Mouse (Mus musculus): Measurements from ENCODE around the gene Nars2. TPM values are rescaled to one million over a fixed set of nuclear protein-coding genes. Genes with fewer than 3 reads are reported as not detected.

The Nars2 gene
- total RNA-seq, 2 experiments from 2014 or later: 25.0 to 25.7 TPM

GRCm38 (mm10) chr7:96971027-96971996 lies 20.0 kb downstream of the Nars2 start:
- no peak for DNase-seq

GRCm38 (mm10) chr7:96972138-96972904 lies 21.0 kb downstream of the Nars2 start:
- DNase-seq: no peak

- DNase-seq: no peak
These were observed 24.6 kb downstream of the Nars2 start for GRCm38 (mm10) chr7:96975914-96976313.

DNA sequence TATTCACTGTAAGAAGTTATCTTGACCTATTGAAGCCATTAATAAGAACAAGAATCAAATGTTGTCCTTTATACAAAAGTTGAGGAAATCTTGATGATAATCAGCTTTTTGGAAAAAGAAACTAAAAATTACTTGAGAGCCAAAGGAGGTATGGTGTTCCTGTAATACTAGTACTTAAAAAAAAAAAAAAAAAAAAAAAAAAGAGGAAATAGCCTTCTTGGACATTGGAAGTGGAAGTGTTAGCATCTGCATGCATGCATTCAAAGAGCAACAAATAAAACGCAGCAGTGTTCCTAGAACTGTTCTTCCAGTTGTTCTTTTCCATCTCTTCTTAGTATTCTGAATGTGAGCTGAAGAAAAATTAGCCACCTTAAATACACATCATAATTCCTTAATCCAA lies 25.9 kb downstream of the Nars2 start:
- DNase-seq: no peak

DNA sequence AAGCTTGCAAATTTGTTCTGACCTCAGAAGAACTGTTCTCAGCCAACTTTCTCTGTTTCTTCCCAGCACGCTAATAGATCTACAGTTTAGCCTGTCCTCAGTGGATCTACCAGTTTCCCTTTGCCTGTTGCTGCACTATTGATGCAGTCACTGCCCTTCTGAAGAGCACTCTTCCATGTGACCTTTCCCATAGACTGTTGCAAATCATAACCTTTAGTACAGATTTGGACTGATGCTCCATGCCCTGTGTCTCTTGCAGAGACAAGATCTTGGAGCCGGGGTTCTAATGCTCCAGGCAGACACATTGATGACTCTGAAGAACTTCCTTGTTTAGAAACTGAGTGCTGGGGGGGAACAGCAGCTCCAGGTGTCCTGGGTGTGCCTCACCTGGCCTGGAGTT lies 30.1 kb downstream of the Nars2 start:
- no peak for DNase-seq

DNA sequence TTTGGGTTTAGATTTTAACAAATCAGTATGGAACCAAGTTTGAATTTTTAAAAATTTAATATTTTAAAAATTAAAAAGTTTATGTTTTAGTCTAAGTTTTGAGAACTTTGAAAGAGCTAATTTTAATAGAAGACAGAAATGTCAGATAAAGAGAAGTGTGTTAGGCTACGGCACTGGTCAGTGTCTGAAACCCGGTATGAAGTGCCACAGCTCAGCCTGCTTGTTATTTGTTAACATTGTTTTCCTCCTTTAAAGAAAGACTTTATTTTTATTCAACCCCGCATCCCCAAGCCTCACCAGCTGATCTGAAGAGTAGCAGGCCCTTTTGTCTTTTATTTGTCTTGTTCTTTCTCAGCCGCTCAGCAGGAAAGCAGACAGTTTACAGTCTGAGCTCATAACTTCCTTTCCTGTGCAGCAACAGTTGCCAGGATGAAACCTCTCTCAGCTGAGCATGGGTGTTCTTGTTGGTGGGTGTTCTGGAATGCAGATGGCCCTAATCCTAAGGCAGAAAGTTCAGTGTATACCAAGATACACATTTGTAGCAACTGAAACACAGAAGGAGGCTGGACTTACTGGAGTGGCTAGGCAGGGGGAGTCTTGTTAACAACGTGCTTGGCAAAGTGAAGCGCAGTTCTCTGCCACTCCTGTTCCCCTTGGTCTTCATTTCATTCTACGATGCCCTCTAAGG lies 32.5 kb downstream of the Nars2 start:
- no peak for DNase-seq

GRCm38 (mm10) chr7:96985798-96986197 lies 34.5 kb downstream of the Nars2 start:
- DNase-seq: peak; percentile 46

DNA sequence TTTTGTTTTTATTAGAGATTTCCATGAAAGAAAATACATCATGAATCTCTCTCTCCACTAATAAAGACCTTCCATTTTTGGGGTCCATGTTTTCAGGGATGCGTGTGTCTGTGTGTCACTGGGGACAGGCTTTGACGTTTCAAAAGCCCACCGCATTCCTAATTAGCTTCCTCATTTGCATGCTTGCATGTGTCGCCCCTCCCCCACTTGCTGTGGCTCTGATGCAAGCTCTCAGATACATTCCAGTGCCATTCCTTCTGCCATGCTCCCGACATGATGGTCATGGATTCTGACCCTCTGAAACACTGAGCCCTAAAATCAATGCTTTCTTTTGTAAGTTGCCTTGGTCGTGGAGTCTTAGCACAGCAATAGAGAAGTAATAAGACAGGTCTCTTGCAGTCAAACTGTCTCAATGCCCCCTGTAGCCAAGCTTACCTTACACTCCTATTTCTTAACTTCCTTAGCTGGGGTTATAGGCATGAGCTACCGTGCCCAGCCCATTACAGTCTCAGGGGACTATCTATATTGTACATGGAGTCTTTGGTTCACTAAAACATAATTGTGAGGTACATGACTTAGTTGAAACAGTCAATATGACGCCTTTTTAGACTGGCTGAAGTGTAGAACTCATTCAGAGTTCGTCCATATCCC lies 35.6 kb downstream of the Nars2 start:
- DNase-seq: no peak

- no peak for DNase-seq
These were observed 36.4 kb downstream of the Nars2 start for GRCm38 (mm10) chr7:96987676-96988075.

- DNase-seq: peak; percentile 70
These were observed 61.7 kb downstream of the Nars2 start for GRCm38 (mm10) chr7:97012956-97013355.

DNA sequence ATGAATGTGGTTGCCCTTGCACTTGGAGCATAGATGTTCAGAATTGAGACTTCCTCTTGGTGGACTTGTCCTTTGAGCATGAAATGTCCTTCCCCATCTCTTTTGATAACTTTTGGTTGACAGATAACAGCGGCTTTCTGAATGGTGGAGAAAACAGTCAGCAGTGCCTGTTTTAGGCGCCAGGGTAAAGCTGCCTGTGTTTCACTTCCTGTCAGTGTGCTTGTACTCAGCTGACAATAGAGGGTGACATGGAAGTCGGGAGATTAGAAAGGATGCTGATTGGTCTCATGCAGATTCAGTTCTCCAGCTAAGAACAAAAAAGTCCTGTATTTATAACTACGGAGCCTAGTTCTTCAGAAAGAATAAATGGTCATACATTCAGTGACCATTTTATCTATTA lies 66.7 kb downstream of the Nars2 start:
- no peak for DNase-seq

- peak; percentile 4 for DNase-seq
These were observed 67.1 kb downstream of the Nars2 start for GRCm38 (mm10) chr7:97018418-97018817.

DNA sequence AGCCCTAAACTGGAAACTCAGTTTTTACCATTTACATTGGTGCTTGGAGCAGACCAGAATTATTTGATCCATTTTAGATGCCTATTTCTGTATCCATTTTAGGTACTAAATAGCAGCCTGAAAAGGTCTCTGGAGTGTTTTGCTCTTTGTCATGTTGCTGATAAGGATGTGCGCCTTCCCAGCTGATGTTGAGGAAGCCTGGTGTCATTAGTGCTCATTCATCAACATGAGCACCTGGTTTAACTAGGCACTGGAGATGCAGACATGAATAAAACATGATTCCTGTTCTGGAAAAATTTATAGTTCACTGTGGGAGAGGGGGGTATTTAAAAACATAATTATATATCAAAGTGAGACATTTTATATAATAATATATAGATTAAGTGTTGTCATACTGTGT lies 68.0 kb downstream of the Nars2 start:
- DNase-seq: no peak

DNA sequence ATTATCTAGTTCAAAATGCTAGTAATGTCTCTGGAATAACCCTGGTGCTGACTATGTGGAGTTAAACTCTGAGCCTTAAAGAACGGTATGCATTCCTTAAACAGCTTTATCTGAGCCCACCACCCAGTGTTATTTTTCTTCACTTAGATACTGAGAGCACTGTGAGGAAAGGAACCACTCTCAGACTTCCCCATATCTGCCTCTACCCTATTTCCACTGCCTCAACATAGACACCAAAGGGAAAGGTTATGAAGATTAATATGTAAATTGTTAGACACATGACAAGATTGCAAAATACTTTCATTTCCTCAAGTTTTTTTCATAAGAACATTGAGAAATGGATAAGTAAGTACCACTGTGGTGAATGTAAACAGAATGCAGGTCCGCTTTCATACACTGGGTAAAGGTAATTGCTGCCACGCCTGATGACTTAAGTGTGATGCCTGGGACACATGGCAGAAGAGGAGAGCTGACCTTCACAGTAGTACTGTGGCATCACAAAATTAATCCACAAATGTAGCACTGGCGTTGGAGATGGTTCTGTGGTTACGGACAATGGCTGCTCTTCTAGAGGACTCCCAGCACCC lies 75.6 kb downstream of the Nars2 start:
- DNase-seq: no peak

DNA sequence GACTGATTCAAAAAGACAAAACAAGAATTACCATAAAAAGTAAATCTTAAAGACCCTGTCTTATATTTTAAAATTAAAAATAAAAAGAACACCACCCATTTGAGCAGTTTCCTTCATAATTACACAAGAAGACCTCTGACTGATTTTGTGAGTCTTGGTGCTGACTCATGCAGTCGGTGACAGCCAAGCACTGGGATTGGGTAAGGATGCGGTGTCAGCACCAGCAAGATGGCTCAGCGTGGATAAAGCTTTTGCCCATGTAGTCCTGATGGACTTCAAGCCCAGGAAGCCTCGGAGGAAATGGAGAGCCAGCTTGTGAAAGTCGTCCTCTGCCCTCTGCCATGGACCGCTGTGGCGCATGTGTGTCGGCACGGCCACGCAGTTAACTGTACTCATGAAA lies 77.8 kb downstream of the Nars2 start:
- peak; percentile 22 for DNase-seq

- DNase-seq: no peak
These were observed 81.1 kb downstream of the Nars2 start for GRCm38 (mm10) chr7:97032412-97032811.

DNA sequence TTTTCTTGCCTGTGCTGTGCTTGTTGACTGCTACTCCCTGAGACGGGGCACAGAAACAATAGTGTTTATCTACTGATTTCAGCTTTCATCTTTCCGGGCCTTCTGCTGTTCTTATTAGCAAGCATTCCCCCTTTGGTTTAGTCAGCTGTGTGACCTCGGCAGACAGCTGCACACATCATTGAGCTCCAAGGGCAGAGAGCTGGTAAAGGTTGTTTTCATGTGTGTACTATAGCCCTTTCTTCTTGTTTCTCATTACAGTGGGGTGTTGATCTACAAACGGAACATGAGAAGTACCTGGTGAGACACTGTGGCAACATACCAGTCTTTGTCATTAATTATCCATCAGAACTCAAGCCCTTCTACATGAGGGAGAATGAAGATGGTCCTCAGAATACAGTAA lies 88.3 kb downstream of the Nars2 start:
- peak; percentile 15 for DNase-seq

DNA sequence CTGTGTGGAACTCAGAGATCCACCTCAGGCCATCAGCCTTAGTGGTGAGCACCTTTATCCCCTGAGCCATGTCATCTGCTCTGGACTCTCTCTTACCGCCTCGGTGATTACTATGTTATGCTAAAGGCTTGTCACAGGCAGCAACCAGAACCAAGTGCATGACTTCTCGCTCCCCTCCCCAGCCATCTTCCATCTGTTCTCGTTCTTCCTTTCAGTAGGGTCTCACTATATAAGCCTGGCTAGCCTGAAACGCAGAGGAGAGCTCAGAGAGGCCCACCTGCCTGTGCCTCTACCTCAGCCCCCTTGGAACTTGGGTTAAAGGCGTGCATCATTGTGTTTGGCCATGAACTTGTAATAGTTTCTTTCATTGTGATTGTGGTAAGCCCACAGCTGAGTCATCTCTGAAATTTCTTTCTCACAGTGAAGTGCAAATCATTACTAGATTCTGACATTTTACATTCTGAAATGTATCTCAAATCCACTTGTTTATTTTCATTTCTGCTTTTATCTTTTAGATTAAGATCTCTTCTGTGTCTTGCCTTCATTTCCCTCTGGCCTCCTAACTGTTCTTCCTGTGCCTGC lies 90.7 kb downstream of the Nars2 start:
- no peak for DNase-seq

- DNase-seq: no peak
These were observed 91.7 kb downstream of the Nars2 start for GRCm38 (mm10) chr7:97042981-97043380.

DNA sequence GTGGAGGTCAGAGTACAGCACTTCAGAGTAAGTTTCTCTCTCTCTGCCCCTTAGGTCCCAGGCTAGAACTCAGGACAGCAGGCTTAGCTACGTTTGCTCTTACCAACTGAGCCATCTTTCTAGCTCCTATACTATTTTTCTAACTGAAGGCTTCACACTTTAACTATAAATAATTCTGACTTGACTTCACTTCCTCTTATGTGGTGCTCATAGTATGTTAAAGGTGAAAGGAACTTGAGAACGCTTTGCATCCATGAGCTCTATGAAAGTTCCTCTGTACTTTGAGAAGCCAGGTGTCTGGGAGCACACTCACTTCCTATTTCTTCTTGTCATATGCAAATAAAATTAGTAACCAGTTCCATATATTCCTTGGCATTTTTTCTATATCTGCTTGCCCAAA lies 109.7 kb downstream of the Nars2 start:
- no peak for DNase-seq

DNA sequence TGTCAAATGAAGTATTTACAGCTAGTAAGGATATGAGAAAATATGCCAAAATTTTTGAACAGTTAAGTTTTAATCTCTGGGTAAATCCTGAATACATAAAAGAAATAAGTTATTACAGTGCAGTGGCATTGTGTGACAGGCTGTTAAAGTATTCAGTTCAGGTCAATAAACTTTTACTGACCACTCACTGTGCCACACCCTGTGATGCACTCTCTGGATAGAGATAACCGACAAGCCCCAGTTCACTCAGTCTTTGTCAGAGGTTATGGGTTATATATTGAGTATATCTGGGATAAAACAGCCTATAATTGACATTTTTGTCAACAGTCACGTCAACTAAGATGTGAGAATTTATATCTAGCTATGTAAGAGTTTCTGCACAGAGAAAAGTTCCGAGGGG lies 120.2 kb downstream of the Nars2 start:
- DNase-seq: no peak
